Mouse (Mus musculus) hindlimb bud, embryonic 11.5 days (tissue): Measurements from ENCODE around the gene Polr1b.

Source experiments
- DNase-seq: peaks from one replicate; pipeline ENCODE4 v3.0.0-alpha.2; 2012; ENCODE audit warnings: low read depth, low spot score; ENCODE audit errors: extremely low spot score

Gene Polr1b

DNA sequence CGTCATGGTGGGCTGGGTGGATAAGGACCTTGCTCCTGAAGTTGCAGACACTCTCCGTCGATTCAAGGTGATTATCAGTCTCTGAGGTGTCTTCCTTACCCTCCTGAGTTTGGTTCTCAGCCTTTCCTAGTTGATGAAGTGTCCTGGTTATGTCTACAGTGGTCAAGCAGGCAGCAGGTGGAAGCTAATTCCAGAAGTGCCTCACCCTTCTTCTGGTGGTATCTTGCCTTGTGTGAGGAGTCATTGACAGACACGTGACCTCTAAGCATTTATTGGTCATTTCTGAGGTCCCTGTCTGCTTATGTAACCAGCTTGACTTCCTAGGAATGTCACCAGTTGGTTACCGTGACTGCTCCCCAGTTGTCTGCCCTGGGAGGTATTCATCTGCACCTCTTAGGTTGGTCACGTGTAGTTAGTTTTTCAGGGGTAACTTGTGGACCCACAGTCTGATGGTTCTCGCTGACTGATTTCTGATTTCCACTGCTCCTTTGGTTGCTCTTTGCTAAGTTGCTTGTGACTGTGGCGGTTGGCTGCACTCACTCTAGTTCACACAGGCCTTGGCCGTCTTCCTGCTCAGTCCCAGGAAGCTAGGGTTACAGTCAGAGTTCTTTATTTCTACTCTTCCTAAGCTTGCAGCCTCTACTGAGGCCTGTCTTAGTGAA is 15.0 kb downstream of the Polr1b start:
- no peak for DNase-seq

DNA sequence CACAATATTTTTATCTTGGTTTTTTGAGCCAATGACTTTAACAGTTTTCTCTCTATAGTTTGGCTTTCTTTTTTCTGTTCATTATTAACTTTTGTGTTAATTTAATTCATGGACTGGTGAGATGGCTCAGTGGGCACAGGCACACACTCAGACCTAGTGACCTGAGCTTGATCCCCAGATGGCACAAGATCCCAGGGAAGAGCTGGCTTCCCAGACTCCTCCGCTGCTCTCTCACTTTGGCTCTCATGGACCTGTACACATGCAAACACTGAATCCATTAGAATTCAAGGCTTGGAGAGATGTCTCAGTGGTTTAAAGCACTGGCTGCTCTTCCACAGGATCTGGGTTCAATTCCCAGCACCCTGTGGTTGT is 15.6 kb downstream of the Polr1b start:
- DNase-seq, result no peak

DNA sequence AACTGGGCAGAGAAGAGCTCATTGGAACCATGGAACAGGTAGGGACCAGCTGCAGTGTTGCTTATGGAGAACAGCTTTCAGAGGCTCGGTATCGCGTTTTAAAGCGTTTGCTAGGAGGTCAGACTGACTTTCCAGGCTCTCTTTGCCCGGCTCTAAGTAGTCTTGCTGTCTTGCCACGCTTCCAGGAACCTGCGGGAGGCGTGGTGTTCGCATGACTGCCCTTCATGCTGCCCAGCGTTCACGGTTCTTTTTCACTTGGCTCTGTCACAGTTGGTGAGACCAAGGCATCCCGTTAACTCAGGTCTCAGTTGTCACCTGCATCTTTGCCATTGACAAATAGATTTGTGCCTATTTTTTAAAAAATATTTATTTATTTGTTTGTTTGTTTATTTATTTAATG is 17.3 kb downstream of the Polr1b start:
- DNase-seq, result no peak

DNA sequence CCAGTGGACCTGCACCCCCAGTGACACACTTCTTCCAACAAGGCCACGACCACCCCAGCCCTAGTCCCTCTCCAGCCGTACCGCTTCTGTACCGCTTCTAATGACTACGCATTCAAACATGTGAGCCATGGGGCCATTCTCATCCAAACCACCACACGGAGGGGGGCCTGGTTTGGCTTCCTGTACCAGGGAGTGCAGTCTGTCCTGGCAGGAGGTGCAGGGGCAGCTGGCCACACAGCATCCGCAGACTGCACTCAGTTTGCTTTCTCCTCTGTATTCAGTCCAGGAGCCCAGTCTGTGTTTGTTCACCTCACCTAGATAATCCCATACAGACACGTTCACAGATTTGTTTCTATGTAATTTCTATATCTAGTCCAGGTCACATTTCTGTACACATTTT is 21.2 kb downstream of the Polr1b start:
- DNase-seq, result no peak

DNA sequence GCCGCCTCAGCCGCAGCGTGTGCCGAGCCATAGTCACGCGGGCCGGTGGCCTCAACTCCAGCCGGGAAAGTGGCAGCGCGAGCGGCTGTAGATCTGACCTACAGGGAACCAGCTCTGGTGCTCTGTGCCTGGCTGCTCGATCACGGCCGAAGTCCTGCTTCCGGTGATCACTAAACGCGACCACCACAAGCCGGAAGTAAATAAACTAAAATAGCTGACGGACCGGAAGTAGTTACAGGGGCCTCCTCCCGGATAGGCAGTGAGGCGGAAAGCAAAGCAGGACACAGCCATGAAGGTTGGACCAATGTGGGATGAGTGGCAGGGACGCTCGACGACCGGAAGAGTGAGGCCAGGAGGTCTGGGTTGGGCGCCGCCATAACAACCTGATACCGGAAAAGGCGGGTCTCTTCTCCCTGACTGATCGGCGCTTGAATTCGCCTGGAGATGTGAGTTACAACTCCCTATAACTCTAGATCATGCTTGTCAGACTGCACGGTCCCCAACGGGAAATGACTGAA is 28.7 kb downstream of the Polr1b start, which contains the start of gene Chchd5:
TSS of gene Chchd5 (plus strand) at position 289 of the 518 bp plus-strand sequence.
- peak; percentile 83 for DNase-seq

DNA sequence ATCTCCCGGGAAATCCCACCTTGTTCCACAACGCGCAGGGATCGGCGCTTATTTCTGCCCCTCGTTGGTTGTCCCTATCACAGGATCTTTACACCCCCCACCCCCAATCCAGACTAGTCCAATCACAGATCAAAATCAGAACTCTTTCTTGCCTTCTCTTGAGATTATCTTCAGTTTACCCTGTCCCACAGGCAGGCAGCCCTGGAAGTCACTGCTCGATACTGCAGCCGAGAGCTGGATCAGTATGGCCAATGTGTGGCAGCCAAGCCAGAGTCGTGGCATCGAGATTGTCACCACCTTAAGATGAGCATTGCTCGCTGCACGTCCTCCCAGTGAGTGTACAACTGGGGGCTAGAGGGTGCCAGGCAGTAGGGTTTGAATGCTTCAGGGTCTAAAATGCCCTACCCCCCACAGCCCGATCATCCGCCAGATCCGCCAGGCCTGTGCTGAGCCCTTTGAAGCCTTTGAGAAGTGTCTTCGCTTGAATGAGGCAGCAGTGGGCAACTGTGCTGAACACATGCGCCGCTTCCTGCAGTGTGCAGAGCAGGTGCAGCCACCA is 29.3 kb downstream of the Polr1b start:
- DNase-seq, result no peak

DNA sequence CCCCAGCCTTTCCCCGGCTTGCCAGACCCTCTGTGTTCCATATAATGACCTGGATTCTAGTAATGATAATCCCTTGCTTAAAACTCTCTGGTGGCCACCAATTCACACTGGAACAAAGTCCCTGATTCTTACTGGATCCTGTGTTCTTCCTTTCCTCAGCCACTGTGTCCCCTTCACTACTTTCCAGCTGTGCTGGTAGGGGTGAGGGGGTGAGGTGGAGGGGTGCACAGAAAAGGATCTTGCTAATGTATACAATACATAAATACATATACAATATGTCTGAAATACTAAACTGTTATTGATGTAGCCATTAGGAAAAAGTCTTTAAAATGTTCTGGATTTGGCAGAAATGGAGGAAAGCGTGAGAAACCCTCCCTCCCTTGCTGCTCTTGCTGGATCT is 30.0 kb downstream of the Polr1b start:
- no peak for DNase-seq

DNA sequence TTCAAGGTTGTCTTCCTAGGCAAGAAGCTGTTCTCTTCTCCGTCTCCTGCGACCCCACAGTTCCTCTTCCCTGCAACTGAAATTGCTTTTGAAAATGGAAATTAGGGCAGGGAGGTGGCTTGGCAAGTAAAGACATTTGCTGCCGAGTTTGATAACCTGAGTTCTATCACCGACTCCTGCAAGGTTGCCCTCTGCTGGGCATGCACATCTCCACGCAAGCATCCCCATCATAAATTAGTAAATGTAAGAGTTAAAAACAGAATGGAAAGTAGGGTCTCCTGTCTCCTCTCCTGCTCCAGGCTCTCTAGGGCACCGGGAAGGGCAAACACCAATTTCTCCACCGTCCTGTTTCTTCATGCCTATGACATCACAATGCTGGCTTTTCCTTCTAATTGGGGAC is 31.4 kb downstream of the Polr1b start:
- no peak for DNase-seq

DNA sequence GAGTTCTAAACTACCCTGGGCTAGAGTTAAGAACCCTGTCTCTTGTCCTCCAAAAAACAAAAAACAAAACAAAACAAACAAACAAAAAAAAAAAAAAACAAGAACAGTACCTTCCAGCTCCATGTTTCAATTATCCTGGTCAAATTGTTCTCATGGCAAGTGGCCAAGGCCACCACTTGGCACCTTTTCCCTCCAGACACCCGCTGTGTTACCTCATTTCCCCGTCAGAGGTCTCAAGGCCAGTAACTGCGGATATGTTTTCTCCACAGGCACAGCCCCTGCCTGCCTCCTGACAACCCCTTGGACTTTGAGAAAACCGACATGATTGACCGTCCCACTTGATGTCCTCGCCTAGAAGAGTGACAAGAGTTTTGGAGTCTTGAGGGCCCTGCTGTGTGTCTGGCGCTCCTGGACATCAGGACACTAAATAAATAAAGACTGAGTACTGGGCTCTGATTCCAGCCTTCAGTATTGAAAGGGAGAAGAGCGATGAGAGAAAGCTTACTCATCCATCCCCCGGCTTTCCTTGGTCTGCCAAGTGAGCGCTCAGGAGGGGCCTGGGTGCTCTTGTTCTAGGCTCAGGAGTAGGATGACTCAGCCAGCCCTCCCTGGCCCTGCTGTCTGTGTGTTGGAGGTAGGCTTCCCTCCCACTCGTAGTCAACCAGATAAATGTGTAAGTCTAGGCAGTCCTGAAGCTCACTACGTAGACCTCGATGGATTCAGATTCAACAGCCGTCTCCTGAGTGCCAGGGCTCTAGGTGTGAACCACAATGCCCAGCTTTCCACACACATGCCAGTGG is 32.4 kb downstream of the Polr1b start:
- no peak for DNase-seq

DNA sequence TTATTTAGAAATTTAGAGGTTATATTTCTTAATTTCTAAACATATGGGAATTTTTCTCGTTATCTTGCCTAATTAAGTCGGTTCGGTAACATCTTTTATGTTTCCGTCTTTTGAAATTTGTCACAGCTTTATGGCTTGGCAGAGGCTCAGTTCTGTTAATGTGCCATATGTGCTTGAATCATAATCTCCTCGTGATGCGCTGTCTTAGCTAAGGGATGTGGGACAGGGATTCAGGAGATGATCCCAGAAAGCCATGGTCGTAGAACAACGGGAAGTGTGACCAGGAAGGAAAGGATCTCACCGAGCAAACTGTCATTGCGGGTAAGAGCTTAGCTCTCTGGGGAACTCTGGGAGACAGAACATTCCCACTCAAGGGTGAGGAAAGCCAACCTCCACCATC is 39.1 kb downstream of the Polr1b start:
- no peak for DNase-seq

DNA sequence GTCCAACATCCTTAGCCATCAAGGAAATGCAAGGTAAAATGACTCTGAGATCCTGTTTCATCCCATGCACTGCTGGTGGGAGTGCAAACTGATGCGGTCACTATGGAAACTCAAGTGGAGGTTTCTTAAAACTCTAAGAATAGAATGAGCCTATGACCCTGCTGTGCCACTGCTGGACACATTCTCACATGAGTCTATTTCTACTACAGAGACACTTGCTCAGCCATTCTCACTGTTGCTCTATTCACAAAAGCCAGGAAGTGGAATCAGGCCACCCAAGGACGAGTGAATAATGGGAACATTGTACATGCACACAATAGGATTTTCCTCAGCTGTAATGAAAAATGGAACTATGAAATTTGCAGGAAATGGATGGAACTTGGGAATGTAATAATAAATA is 48.0 kb downstream of the Polr1b start:
- no peak for DNase-seq

DNA sequence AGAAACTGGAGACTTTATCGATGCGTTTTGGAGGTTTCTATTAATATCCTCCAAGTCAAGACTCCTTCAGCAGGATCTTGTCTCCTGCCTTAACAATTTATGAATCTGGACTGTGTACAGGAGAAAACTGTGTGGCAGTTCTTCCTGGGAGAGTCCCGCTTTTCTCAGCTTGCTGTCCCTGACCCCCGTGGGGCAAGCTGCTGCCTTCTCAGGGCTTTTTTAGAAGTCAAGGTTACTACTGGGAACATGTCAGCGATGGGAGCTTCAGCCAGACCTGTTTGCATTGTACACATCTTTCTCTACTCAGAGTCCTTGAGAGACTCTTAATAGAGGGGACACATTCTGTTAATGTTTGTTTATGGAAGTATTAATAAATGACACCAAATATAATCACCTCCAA is 49.6 kb downstream of the Polr1b start:
- DNase-seq, result no peak

DNA sequence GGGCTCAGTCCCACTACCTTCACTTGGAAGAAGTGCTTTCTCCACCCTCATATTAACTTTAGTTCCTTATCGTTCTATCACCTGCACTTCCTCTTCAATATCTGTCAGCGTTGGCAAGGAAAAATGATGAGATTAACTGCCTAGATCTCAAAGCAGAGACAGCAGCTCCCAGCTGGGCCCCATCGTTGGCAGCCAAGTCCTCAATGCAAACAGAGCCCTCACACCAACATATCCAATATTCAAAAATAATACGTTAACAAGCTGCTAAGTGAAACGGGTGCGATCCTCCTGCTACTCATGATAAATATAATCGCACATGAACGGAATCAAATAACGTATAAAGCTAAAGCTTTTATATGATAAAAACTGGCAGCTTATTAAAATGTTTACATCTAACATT is 50.3 kb downstream of the Polr1b start:
- DNase-seq, result no peak

DNA sequence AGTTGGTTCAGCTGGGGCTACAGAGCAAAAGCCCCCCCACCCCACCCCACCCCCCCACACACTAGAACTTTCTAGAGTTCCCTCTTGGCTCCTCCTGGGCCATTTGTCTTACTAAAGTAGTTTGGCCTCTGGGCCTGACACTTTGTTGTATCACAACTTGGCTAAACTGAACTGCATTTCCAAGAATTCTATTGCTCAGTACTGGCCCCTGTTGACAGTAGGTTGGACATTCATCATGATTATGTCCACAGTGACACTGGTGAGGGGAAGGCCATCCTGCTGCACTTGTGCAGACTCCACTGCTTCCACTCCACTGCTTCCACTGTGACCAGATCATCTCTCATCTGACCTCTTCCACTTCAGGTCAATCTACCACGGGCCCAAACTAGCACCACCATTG is 52.0 kb downstream of the Polr1b start:
- no peak for DNase-seq

DNA sequence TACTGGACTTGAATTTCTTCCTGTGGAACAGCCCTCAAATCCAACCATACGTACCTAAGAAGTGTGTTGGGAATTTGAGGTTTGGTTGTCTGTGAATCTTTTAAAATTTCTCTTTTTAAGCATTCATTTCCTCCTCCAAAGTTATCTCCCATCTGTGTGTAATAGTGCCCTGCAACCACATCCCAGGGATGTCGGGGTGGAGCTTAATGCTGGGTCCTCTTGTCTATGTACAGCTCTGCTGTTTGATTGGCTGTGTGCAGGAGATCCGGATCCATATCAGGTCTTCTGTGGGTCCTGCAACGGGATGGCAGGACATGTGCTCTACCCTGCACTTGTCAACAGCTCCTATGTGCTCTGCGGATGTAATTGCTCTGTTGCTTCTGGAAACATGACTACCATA is 64.0 kb downstream of the Polr1b start:
- DNase-seq, result no peak

DNA sequence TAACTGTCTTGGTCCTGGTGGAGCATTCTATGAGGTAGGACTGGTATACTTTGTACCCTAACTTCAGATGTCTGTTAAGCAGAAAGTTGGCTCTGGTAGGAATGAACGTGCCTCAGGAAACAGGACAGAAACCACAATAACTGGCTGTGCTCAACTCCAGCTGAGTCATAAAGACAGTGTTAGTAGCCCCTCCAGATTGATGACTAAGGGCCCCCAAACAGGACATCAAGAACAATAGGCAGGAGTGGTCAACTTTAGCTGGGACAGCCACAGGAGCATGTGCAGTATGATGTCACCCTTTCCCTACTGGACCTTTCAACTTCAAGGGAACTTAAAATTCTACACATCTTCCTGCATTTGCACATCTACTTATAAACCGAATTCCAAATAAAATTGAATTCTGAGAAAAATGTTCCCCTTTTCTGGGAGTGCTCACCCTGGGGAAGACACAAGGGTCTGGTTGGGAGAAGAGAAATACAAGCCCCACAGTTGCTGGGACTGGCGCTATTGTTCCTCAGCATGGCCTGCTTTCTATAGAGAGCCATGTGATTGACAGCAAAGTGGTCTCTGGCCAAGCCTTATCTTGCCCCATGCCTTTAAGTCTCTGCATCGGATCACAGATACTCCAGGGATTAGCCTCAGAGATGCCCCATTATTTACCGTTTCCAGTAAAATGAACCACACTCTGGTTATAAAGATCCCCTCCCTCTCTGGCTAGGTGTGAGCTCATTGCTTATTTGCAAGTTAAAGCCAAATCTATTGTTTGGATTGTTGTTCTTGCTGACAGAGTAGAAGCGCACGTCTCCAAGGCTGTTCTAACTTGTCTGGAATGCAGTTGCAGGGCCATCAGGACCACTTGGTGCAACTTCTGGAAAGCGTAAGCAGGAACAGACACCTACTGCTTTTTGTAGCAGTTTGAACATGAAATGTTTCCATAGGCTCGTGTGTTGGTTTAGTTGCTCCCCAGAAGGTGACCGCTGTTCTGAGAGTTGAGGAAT is 66.0 kb downstream of the Polr1b start:
- DNase-seq, result no peak

DNA sequence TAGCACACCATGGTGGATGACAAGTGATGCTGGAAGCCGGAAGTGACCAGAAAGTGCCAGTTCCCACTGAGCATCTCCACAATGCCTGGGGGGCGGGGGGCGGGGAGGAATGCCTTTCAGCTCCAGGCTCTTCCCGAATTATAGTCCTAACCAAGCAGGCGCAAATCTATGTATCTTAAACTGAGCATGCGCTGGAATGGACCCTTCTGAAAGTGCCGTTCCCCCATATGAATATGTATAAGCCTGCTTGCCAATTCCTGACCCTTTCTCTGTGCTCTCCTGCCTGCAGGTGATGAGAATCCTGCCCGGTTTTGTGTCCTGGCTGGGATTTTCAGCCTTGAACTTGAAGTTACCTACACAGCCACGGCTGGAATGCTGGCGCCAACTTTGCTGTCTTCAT is 72.6 kb downstream of the Polr1b start:
- no peak for DNase-seq

DNA sequence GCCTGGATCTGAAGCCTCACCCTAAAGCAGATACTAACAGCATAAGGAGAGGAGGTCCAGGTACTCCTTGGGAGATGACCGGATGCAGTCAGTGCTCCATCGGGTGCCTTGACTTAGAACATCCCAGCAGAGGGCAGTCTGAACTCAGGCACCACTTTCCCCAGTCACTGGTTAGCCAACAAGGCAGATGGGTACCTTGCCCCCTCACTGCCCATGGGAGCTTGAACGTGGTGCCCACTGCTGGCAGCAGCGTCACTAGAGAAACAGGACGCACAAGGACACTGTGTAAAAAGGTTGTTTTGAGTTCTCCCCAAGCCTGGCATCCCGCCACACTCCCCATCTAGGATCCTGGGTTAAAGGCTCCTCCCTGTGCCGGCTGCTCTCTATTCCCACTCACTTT is 73.7 kb downstream of the Polr1b start:
- DNase-seq, result no peak

DNA sequence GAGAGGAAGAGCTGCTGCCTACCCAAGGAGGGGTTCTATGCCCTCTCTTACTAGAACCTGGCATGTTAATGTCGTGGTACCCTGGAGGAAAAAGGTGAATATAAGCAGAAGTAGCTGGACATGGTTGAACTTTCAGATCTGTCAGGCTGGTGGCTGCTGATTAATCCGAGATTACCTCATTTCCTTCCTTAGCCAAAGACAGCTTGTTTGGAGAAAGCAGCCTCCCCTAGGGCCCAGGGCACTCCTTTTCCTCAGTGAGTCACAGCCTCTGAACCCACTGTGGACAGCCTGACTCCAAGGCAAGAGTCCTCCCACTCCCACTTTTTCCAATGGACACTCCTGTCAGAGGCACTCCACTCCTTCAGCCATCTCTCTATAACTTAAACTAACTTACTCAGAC is 74.8 kb downstream of the Polr1b start:
- no peak for DNase-seq
